Mouse (Mus musculus) urinary bladder, postnatal 4 days (tissue): ENCODE measurements around the gene Pde8a.

Experiments used
- DNase-seq, 2 experiments: peaks; one replicate each; pipeline ENCODE4 v3.0.0; 2021 to 2022; ENCODE audit warnings: low spot score in 2 of 2

Pde8a gene

GRCm38 (mm10) chr7:81209979-81210685, 3.3 kb upstream of the Pde8a start:
- no peak for DNase-seq

- DNase-seq = peak in 1 of 2 experiments; percentile 37
These were observed 1.6 kb upstream of the Pde8a start for GRCm38 (mm10) chr7:81211760-81212159.

GRCm38 (mm10) chr7:81212261-81212681, 1.1 kb upstream of the Pde8a start:
- peak in 1 of 2 experiments; percentile 28 for DNase-seq

- peak; percentile 91 for DNase-seq
These were observed 574 bp upstream of the Pde8a start for GRCm38 (mm10) chr7:81212697-81213346.

GRCm38 (mm10) chr7:81214153-81214907, 934 bp downstream of the Pde8a start:
- DNase-seq = no peak

- no peak for DNase-seq
These were observed 2.6 kb downstream of the Pde8a start for GRCm38 (mm10) chr7:81215950-81216349.

GRCm38 (mm10) chr7:81219321-81219720, 5.9 kb downstream of the Pde8a start:
- DNase-seq = no peak

- no peak for DNase-seq
These were observed 7.0 kb downstream of the Pde8a start for GRCm38 (mm10) chr7:81220381-81220780.

GRCm38 (mm10) chr7:81224260-81224659, 10.9 kb downstream of the Pde8a start:
- no peak for DNase-seq

GRCm38 (mm10) chr7:81230091-81230792, 16.8 kb downstream of the Pde8a start:
- no peak for DNase-seq

- DNase-seq = no peak
These were observed 19.3 kb downstream of the Pde8a start for GRCm38 (mm10) chr7:81232674-81233073.

GRCm38 (mm10) chr7:81235117-81235516, 21.7 kb downstream of the Pde8a start:
- DNase-seq = no peak

- DNase-seq = no peak
These were observed 22.3 kb downstream of the Pde8a start for GRCm38 (mm10) chr7:81235600-81236223.

- no peak for DNase-seq
These were observed 30.0 kb downstream of the Pde8a start for GRCm38 (mm10) chr7:81243361-81243760.

- DNase-seq = no peak
These were observed 36.5 kb downstream of the Pde8a start for GRCm38 (mm10) chr7:81249854-81250279.

GRCm38 (mm10) chr7:81250601-81251000, 37.2 kb downstream of the Pde8a start:
- DNase-seq = no peak

GRCm38 (mm10) chr7:81251521-81251920, 38.1 kb downstream of the Pde8a start:
- no peak for DNase-seq

GRCm38 (mm10) chr7:81253317-81253716, 39.9 kb downstream of the Pde8a start:
- no peak for DNase-seq

- DNase-seq = no peak
These were observed 41.2 kb downstream of the Pde8a start for GRCm38 (mm10) chr7:81254579-81254978.

GRCm38 (mm10) chr7:81255456-81255855, 42.1 kb downstream of the Pde8a start:
- DNase-seq = no peak

- DNase-seq = no peak
These were observed 43.4 kb downstream of the Pde8a start for GRCm38 (mm10) chr7:81256773-81257172.
